Mouse (Mus musculus) intestine, embryonic 16.5 days (tissue): ENCODE data around the gene Rnft2. TPM values are rescaled to one million over a fixed set of nuclear protein-coding genes. Genes with fewer than 3 reads are reported as not detected.
A peak's percentile ranks its signal among the peaks of the same experiment; 100 is the strongest.

ENCODE experiments used
- ATAC-seq: fragments of 200-750 bp; cut with Nextera tagmentation; 2 replicates; pipeline ENCODE4 v1.8.0; 2017; ENCODE audit warnings: moderate TSS enrichment, moderate library complexity
- H3K27ac ChIP-seq: fragments of 300-500 bp; sonication (generic); 2 replicates; pipeline ENCODE4 v1.5.1; 2014; ENCODE audit warnings: mild to moderate bottlenecking, low read length
- H3K27me3 ChIP-seq: fragments of 300-500 bp; sonication (generic); replicated peaks from 2 replicates; pipeline ENCODE4 v1.6.1; 2014; ENCODE audit warnings: low read length, control low read depth, mixed read lengths; ENCODE audit not compliant: control insufficient read depth, insufficient read depth
- H3K36me3 ChIP-seq: fragments of 300-500 bp; sonication (generic); 2 replicates; pipeline ENCODE4 v1.6.1; 2014; ENCODE audit warnings: low read length, control low read depth; ENCODE audit not compliant: control insufficient read depth, insufficient read depth
- H3K4me1 ChIP-seq: fragments of 300-500 bp; sonication (generic); 2 replicates; pipeline ENCODE4 v1.6.1; 2014; ENCODE audit warnings: low read length, control low read depth, mixed read lengths; ENCODE audit not compliant: control insufficient read depth, insufficient read depth
- H3K4me2 ChIP-seq: fragments of 300-500 bp; sonication (generic); 2 replicates; pipeline ENCODE4 v1.6.1; 2014; ENCODE audit warnings: low read depth, low read length, control low read depth
- H3K4me3 ChIP-seq: fragments of 300-500 bp; sonication (generic); 2 replicates; pipeline ENCODE4 v1.5.1; 2014; ENCODE audit warnings: mild to moderate bottlenecking, low read length
- H3K9ac ChIP-seq: fragments of 300-500 bp; sonication (generic); 2 replicates; pipeline ENCODE4 v1.6.1; 2014; ENCODE audit warnings: low read depth, low read length
- H3K9me3 ChIP-seq: fragments of 300-500 bp; sonication (generic); 2 replicates; pipeline ENCODE4 v1.6.1; 2016; ENCODE audit warnings: low read length, control low read depth; ENCODE audit not compliant: control insufficient read depth
- WGBS: fragments of 180-500 bp; shearing (Covaris S2); extraction: QIAGEN DNeasy Blood & Tissue Kit; methylation state at CpG from one replicate; pipeline ENCODE4 v1.1.7; 2014; 5-methylcytosine and 5-hydroxymethylcytosine counted together
- polyA plus RNA-seq: library from polyadenylated mRNA; unstranded; fragments of >200 nt; fragmentation: Nextera tagmentation; extraction: Ambion mirVana; gene quantifications from 2 replicates; pipeline ENCODE4 v1.2.1, GENCODE M21; 2015

The Rnft2 gene
- polyA plus RNA-seq, 1 experiment from 2014 or later = 2.6 TPM

DNA sequence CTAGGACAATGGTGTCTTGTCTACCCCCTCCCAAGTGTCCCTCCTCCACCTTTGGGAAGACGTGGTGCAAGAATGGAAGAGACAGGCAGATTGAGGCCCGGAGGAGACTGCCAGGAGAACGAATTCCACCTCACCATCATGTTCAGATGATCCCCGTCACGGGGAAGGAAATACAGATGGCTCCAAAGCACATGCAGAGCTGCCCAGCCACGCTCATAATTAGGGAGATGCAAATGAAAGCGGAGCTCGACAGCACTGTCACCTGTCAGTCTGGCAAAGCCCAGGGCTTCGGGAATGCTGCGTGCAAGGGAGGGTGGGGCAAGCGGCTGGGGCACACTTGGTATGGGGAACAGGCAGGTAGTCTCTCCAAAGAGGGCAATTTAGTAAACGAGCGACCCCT lies 47.5 kb downstream of the Rnft2 start:
- H3K27me3 ChIP-seq = no peaks in the 10 kb centered on the region
- no peaks in the 10 kb centered on the region for H3K36me3 ChIP-seq
- no peak overlapping the region for H3K4me2 ChIP-seq
- H3K27ac ChIP-seq = no peak overlapping the region
- no peak for ATAC-seq
- no peaks in the 10 kb centered on the region for H3K9me3 ChIP-seq
- H3K4me1 ChIP-seq = no peaks in the 10 kb centered on the region
- no peak overlapping the region for H3K4me3 ChIP-seq
- WGBS = 75% methylated on average over 13 of the region's 13 CpGs
- H3K9ac ChIP-seq = no peak overlapping the region

- no peak for ATAC-seq
- no peaks in the 10 kb centered on the region for H3K36me3 ChIP-seq
- peaks cover 8% of the 10 kb centered on the region for H3K27me3 ChIP-seq
- H3K27ac ChIP-seq = no peak overlapping the region
- no peak overlapping the region for H3K4me3 ChIP-seq
- WGBS = 34% methylated on average over 18 of the region's 18 CpGs
- no peaks in the 10 kb centered on the region for H3K4me1 ChIP-seq
- no peak overlapping the region for H3K4me2 ChIP-seq
- H3K9ac ChIP-seq = no peak overlapping the region
- H3K9me3 ChIP-seq = no peaks in the 10 kb centered on the region
Observed at GRCm38 (mm10) chr5:118192221-118192620, 52.7 kb downstream of the Rnft2 start.

DNA sequence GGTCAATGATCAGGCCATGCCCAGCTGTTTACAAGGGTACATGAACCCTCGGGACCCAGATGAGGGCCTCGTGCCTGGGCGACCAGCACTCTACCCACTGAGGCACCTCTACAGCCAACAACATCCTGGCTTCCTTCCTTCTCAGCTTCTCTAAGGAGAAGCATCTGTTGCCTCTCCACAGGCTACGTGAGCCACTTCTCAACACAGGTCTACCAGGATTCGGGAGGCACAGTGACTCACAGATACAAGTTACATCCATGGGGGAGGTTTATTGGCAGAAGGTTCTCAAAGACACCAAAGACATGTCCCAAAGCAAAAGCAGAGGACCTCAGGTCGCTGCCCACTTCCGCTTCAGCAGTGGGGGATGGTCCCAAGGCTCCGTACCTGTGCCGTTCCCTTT lies 54.4 kb downstream of the Rnft2 start:
- no peak overlapping the region for H3K27ac ChIP-seq
- 76% methylated on average over 9 of the region's 9 CpGs for WGBS
- H3K27me3 ChIP-seq = peaks cover 8% of the 10 kb centered on the region
- no peak overlapping the region for H3K9ac ChIP-seq
- H3K36me3 ChIP-seq = no peaks in the 10 kb centered on the region
- no peaks in the 10 kb centered on the region for H3K9me3 ChIP-seq
- no peak for ATAC-seq
- H3K4me1 ChIP-seq = no peaks in the 10 kb centered on the region
- no peak overlapping the region for H3K4me2 ChIP-seq
- H3K4me3 ChIP-seq = no peak overlapping the region

- H3K9ac ChIP-seq = no peak overlapping the region
- H3K27ac ChIP-seq = no peak overlapping the region
- H3K4me3 ChIP-seq = no peak overlapping the region
- 53% methylated on average over 6 of the region's 6 CpGs for WGBS
- H3K9me3 ChIP-seq = no peaks in the 10 kb centered on the region
- H3K27me3 ChIP-seq = peaks cover 8% of the 10 kb centered on the region
- H3K36me3 ChIP-seq = no peaks in the 10 kb centered on the region
- no peaks in the 10 kb centered on the region for H3K4me1 ChIP-seq
- no peak for ATAC-seq
- H3K4me2 ChIP-seq = no peak overlapping the region
Observed at GRCm38 (mm10) chr5:118188356-118188755, 56.6 kb downstream of the Rnft2 start.

GRCm38 (mm10) chr5:118186903-118187633 lies 57.8 kb downstream of the Rnft2 start:
- Histone ChIP-seq H3K4me1 (no peaks in the 10 kb centered on the region), H3K27me3 (peaks cover 8% of the 10 kb centered on the region), H3K4me3 (no peak overlapping the region), H3K27ac (no peak overlapping the region), H3K9me3 (no peaks in the 10 kb centered on the region), H3K9ac (no peak overlapping the region), H3K4me2 (no peak overlapping the region), H3K36me3 (no peaks in the 10 kb centered on the region)
- 80% methylated on average over 9 of the region's 9 CpGs for WGBS
- ATAC-seq = no peak

DNA sequence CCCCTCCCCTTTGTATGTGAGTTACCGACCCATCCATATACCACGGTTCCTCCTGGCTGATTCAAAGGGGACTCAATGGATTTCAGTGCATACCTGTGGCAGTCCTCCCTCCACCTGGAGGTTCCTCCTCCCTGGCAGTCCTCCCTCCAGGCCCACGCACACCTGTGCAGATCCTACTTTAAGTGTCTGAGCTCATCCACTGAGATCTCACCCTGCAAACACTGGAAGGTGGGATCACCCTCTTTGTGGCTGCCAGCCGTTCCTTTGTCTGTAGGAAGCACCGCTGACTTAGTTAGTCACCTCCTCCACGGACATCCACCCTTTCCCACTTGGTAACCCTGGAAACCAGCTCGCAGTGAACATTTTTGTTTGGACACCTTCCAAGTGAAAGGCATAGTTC lies 67.3 kb downstream of the Rnft2 start:
- no peak for ATAC-seq
- 64% methylated on average over 7 of the region's 7 CpGs for WGBS
- Histone ChIP-seq H3K4me3 (no peak overlapping the region), H3K9me3 (peaks cover 7% of the 10 kb centered on the region), H3K36me3 (no peaks in the 10 kb centered on the region), H3K27ac (no peak overlapping the region), H3K27me3 (peaks cover 31% of the 10 kb centered on the region), H3K9ac (no peak overlapping the region), H3K4me1 (no peaks in the 10 kb centered on the region; the same call in 1 of the 2 replicates), H3K4me2 (no peak overlapping the region)

DNA sequence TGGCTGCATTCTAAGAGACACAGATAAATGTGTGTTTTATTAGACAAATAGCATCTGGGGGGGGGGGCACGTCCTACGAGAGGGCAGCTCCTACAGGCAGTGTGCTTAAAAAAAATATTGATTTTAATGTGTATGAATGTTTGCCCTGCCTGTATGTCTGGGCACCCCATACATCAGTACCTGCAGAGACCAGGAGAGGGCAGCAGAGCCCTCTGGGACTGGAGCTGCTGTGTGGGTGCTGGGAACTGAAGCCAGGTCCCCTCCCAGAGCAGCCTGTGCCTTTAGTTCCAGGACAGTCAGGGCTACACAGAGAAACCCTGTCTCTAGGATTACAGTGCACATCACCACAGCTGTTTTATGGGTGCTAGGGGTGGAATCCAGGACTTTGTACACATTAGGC lies 69.8 kb downstream of the Rnft2 start:
- ATAC-seq = no peak
- peaks cover 13% of the 10 kb centered on the region for H3K4me1 ChIP-seq
- H3K27ac ChIP-seq = no peak overlapping the region
- no peaks in the 10 kb centered on the region for H3K36me3 ChIP-seq
- H3K27me3 ChIP-seq = peaks cover 50% of the 10 kb centered on the region
- 21% methylated on average over 2 of the region's 2 CpGs for WGBS
- no peak overlapping the region for H3K9ac ChIP-seq
- no peak overlapping the region for H3K4me3 ChIP-seq
- peaks cover 7% of the 10 kb centered on the region for H3K9me3 ChIP-seq
- no peak overlapping the region for H3K4me2 ChIP-seq

- Histone ChIP-seq H3K4me2 (peak overlapping the region; percentile 23), H3K4me1 (peaks cover 20% of the 10 kb centered on the region), H3K36me3 (no peaks in the 10 kb centered on the region), H3K27ac (no peak overlapping the region), H3K27me3 (peaks cover 52% of the 10 kb centered on the region), H3K4me3 (no peak overlapping the region; the same call in 1 of the 2 replicates), H3K9ac (no peak overlapping the region), H3K9me3 (peaks cover 7% of the 10 kb centered on the region)
- WGBS = under 1% methylated on average over 22 of the region's 22 CpGs
- no peak for ATAC-seq
Observed at GRCm38 (mm10) chr5:118174310-118175009, 70.5 kb downstream of the Rnft2 start.

DNA sequence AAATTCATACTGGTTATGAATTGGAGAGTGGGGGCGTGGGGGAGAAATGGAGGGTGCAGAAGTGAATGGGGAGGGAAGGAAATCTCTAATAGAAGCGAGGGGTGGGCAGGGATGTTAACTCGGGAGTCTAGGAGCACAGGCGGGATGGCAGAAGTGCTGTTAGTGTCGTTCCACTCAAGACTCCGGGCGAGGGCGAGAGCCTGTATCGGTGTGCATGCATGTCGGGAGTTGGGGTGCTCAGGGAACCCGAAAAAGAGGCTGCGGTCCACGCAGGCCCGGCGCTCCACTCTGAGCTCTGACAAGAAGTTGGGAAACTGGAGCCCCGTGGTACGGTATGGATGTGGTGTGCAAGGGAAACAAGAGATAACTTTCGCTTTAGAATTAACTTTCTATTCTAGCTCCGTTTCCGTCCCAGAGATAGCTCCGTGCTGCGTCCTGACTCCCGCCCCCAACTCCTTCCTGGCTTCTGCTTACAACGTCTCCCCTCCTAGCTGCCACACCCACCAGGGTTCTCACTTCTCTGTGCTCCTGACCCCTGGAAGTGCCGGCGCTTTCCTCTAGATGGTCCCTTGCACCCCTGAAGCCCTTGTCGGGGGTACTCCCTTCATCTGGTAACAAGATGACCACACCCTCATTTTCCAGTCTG lies 72.7 kb downstream of the Rnft2 start:
- Histone ChIP-seq H3K4me3 (peak overlapping the region; percentile 49), H3K36me3 (no peaks in the 10 kb centered on the region), H3K4me2 (peak overlapping the region; percentile 67), H3K27me3 (peaks cover 63% of the 10 kb centered on the region), H3K9ac (peak overlapping the region; percentile 37; the same call in 1 of the 2 replicates), H3K9me3 (peaks cover 7% of the 10 kb centered on the region), H3K4me1 (peaks cover 25% of the 10 kb centered on the region), H3K27ac (no peak overlapping the region)
- WGBS = under 1% methylated on average over 27 of the region's 27 CpGs
- no peak for ATAC-seq
